7 mouse cellular contexts compared by ENCODE assay signal in genomic region chr2:32712586-32712933, GRCm38 (mm10). TPM values are rescaled to one million over a fixed set of nuclear protein-coding genes. Genes with fewer than 3 reads are reported as not detected.
DNase-seq lines count a peak whose midpoint lies in the region; ATAC-seq lines count a peak whose summit lies in the region.

No protein-coding gene starts in this region.

- H3K27ac ChIP-seq in intestine, embryonic 14.5 days (ENCODE audit: low read depth): peak overlapping the region; percentile 94
- peak overlapping the region; percentile 96 for H3K27ac ChIP-seq in limb, embryonic 10.5 days
- H3K27ac ChIP-seq in midbrain, embryonic 12.5 days (replicated peaks): peak overlapping the region; percentile 98

- H3K9ac ChIP-seq in intestine, embryonic 14.5 days (ENCODE audit: low read length): peak overlapping the region; percentile 68
- peak overlapping the region; percentile 84 for H3K9ac ChIP-seq in midbrain, embryonic 12.5 days (replicated peaks)

- H3K4me1 ChIP-seq in intestine, embryonic 14.5 days (replicated peaks; ENCODE audit: control insufficient read depth, insufficient read depth, low read length): peaks cover 23% of the 10 kb centered on the region
- peaks cover 35% of the 10 kb centered on the region for H3K4me1 ChIP-seq in limb, embryonic 10.5 days
- peaks cover 17% of the 10 kb centered on the region for H3K4me1 ChIP-seq in midbrain, embryonic 12.5 days

- under 1% methylated on average over 32 of the region's 44 CpGs for WGBS in intestine, embryonic 14.5 days
- WGBS in limb, embryonic 10.5 days: under 1% methylated on average over 44 of the region's 44 CpGs
- 0% methylated on average over 27 of the region's 44 CpGs for WGBS in midbrain, embryonic 12.5 days

- ATAC-seq in intestine, embryonic 14.5 days (replicated peaks; ENCODE audit: low FRiP score, low TSS enrichment, low read depth): peak; percentile 87
- ATAC-seq in midbrain, embryonic 12.5 days (ENCODE audit: low FRiP score, low read depth): peak; percentile 85

- H3K9me3 ChIP-seq in intestine, embryonic 14.5 days (ENCODE audit: control insufficient read depth, low read length): no peaks in the 10 kb centered on the region
- H3K9me3 ChIP-seq in limb, embryonic 10.5 days (replicated peaks): no peaks in the 10 kb centered on the region
- no peaks in the 10 kb centered on the region for H3K9me3 ChIP-seq in midbrain, embryonic 12.5 days

- peak; percentile 97 for DNase-seq in adrenal gland, adult 2 months
- DNase-seq in embryo, embryonic 10.5 days (ENCODE audit: low spot score): peak; percentile 94
- DNase-seq in gastrocnemius, postnatal 14 days: peak; percentile 95
- DNase-seq in intestine, embryonic 14.5 days (ENCODE audit: low spot score): peak; percentile 97
- DNase-seq in limb, embryonic 10.5 days (ENCODE audit: low spot score): peak; percentile 98
- peak; percentile 97 for DNase-seq in spleen, adult 12 weeks (ENCODE audit: low spot score)

- H3K27me3 ChIP-seq in intestine, embryonic 14.5 days (replicated peaks; ENCODE audit: control insufficient read depth, insufficient read depth, low read length): no peaks in the 10 kb centered on the region
- no peaks in the 10 kb centered on the region for H3K27me3 ChIP-seq in limb, embryonic 10.5 days (ENCODE audit: low read depth, poor library complexity, severe bottlenecking)
- H3K27me3 ChIP-seq in midbrain, embryonic 12.5 days: no peaks in the 10 kb centered on the region

- H3K4me2 ChIP-seq in intestine, embryonic 14.5 days (ENCODE audit: low read length): peak overlapping the region; percentile 54
- peak overlapping the region; percentile 99 for H3K4me2 ChIP-seq in midbrain, embryonic 12.5 days (replicated peaks)

- intact Hi-C loops in gastrocnemius, postnatal 14 days (cut with DNase I; ENCODE audit: low total_unique reads): no loop called here

- peak overlapping the region; percentile 92 for H3K4me3 ChIP-seq in intestine, embryonic 14.5 days (ENCODE audit: low read depth, low read length)
- peak overlapping the region; percentile 82 for H3K4me3 ChIP-seq in limb, embryonic 10.5 days
- H3K4me3 ChIP-seq in midbrain, embryonic 12.5 days: peak overlapping the region; percentile 95

- H3K36me3 ChIP-seq in intestine, embryonic 14.5 days (ENCODE audit: control insufficient read depth, insufficient read depth, low read length): peaks cover 36% of the 10 kb centered on the region
- peaks cover 40% of the 10 kb centered on the region for H3K36me3 ChIP-seq in limb, embryonic 10.5 days
- peaks cover 31% of the 10 kb centered on the region for H3K36me3 ChIP-seq in midbrain, embryonic 12.5 days

RNA-seq across cellular contexts. Expression of gene Cdk9, which starts 0.3 kb away (rescaled TPM):
- 10 to 100 TPM; 69.7 to 74.7 TPM for total RNA-seq in adrenal gland, adult 2 months (2021)
- polyA plus RNA-seq in adrenal gland, adult 2 months (2012; rRNA removed): 131 and 132 TPM in 2 replicates
- total RNA-seq in gastrocnemius, postnatal 14 days (2021): 10 to 100 TPM; 21.3 to 23.9 TPM
- 83.8 and 85.2 TPM in 2 replicates for polyA plus RNA-seq in intestine, embryonic 14.5 days (2014; fragmentation: Nextera tagmentation; extraction: Ambion mirVana)
- 156 and 160 TPM in 2 replicates for polyA plus RNA-seq in limb, embryonic 10.5 days (2016; fragmentation: Nextera tagmentation; extraction: Ambion mirVana)
- 99.3 and 103 TPM in 2 replicates for polyA plus RNA-seq in midbrain, embryonic 12.5 days (2016; fragmentation: Nextera tagmentation; extraction: Ambion mirVana)

RNA-seq across cellular contexts. Expression of gene Sh2d3c, which starts 8.3 kb away (rescaled TPM):
- total RNA-seq in adrenal gland, adult 2 months (2021): 10 to 100 TPM; 11.3 to 19.1 TPM
- polyA plus RNA-seq in adrenal gland, adult 2 months (2012; rRNA removed): 47.0 and 50.8 TPM in 2 replicates
- total RNA-seq in gastrocnemius, postnatal 14 days (2021): 10 to 100 TPM; 10.2 to 16.1 TPM
- 32.5 and 32.7 TPM in 2 replicates for polyA plus RNA-seq in intestine, embryonic 14.5 days (2014; fragmentation: Nextera tagmentation; extraction: Ambion mirVana)
- polyA plus RNA-seq in limb, embryonic 10.5 days (2016; fragmentation: Nextera tagmentation; extraction: Ambion mirVana): 16.2 and 20.9 TPM in 2 replicates
- polyA plus RNA-seq in midbrain, embryonic 12.5 days (2016; fragmentation: Nextera tagmentation; extraction: Ambion mirVana): 34.6 and 41.1 TPM in 2 replicates

RNA-seq across cellular contexts. Expression of gene Fpgs, which starts 8.6 kb away (rescaled TPM):
- total RNA-seq in adrenal gland, adult 2 months (2021): 10 to 100 TPM in 1 of 2 experiments, 1 to 10 TPM in 1; 7.5 to 13.9 TPM
- polyA plus RNA-seq in adrenal gland, adult 2 months (2012; rRNA removed): 45.7 and 48.2 TPM in 2 replicates
- 10 to 100 TPM in 1 of 2 experiments, 1 to 10 TPM in 1; 6.7 to 11.1 TPM for total RNA-seq in gastrocnemius, postnatal 14 days (2021)
- polyA plus RNA-seq in intestine, embryonic 14.5 days (2014; fragmentation: Nextera tagmentation; extraction: Ambion mirVana): 32.9 and 35.6 TPM in 2 replicates
- 31.6 and 35.4 TPM in 2 replicates for polyA plus RNA-seq in limb, embryonic 10.5 days (2016; fragmentation: Nextera tagmentation; extraction: Ambion mirVana)
- polyA plus RNA-seq in midbrain, embryonic 12.5 days (2016; fragmentation: Nextera tagmentation; extraction: Ambion mirVana): 17.9 and 19.1 TPM in 2 replicates

RNA-seq across cellular contexts. Expression of gene 6330409D20Rik, which starts 28.3 kb away (rescaled TPM):
- total RNA-seq in adrenal gland, adult 2 months (2021): not detected
- polyA plus RNA-seq in adrenal gland, adult 2 months (2012; rRNA removed): not detected in 2 replicates
- total RNA-seq in gastrocnemius, postnatal 14 days (2021): not detected
- polyA plus RNA-seq in intestine, embryonic 14.5 days (2014; fragmentation: Nextera tagmentation; extraction: Ambion mirVana): 0.38 and 0.75 TPM in 2 replicates
- 0.14 TPM in 1 of 2 replicates, not detected in the other for polyA plus RNA-seq in limb, embryonic 10.5 days (2016; fragmentation: Nextera tagmentation; extraction: Ambion mirVana)
- polyA plus RNA-seq in midbrain, embryonic 12.5 days (2016; fragmentation: Nextera tagmentation; extraction: Ambion mirVana): 2.8 and 3.5 TPM in 2 replicates

RNA-seq across cellular contexts. Expression of gene Tor2a, which starts 44.5 kb away (rescaled TPM):
- total RNA-seq in adrenal gland, adult 2 months (2021): 10 to 100 TPM; 18.7 to 26.5 TPM
- polyA plus RNA-seq in adrenal gland, adult 2 months (2012; rRNA removed): 70.6 and 74.0 TPM in 2 replicates
- total RNA-seq in gastrocnemius, postnatal 14 days (2021): 1 to 10 TPM; 7.5 to 8.2 TPM
- polyA plus RNA-seq in intestine, embryonic 14.5 days (2014; fragmentation: Nextera tagmentation; extraction: Ambion mirVana): 71.1 and 74.8 TPM in 2 replicates
- 52.9 and 61.1 TPM in 2 replicates for polyA plus RNA-seq in limb, embryonic 10.5 days (2016; fragmentation: Nextera tagmentation; extraction: Ambion mirVana)
- polyA plus RNA-seq in midbrain, embryonic 12.5 days (2016; fragmentation: Nextera tagmentation; extraction: Ambion mirVana): 50.2 and 53.4 TPM in 2 replicates

Comparison
In these comparisons a context has a peak if more than half of its experiments do, and no peak if none do; other contexts are left out.
1. Peak in every context shown above with its lines: DNase-seq, ATAC-seq, H3K4me3 ChIP-seq and H3K27ac ChIP-seq.